Mouse (Mus musculus) frontal cortex, adult (tissue): Measurements from ENCODE around the gene Cfap73.

Source experiments
- ATAC-seq: cut with Nextera tagmentation; 2 replicates; pipeline ENCODE4 v1.9.2; 2017; ENCODE audit warnings: mild to moderate bottlenecking, moderate library complexity, mixed read lengths; ENCODE audit not compliant: low TSS enrichment

Gene Cfap73

DNA sequence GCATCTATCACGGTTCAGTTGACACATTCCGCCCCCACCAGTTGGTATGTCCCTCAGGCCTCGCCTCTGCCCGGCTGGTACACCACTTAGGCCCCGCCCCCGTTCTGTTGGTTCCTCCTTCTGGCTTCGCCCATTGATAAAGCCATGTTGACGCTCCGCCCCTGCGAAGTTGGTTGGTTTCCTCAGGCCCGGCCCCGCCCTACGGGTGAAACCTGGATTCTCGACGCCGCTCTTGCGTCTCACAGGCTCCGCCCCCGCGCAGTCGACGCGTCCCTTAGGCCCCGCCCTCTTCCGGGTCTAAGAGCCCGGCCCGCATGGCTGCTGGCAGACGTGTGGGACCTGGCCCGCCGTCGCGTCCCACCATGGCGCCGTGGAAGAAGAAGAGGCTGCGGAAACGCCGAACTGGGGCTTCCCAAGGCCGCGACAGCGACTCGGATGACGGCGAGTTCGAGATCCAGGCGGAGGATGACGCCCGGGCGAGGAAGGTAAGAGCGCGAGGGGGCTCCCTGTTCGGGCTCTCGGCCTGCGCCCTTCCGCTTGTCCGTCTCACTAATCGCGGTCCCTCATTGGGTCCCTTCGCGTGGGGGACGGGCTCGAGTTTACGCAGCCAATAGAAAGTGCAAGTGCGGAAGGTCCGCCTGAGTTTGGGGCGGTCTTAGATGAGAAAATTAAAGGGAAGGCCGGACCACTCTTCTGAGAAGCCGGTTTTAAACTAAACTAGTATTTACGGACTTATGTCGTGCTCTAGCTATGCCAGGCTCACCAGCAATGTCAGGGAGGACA, 21.0 kb downstream of the Cfap73 start:
- peak; percentile 85 for ATAC-seq

DNA sequence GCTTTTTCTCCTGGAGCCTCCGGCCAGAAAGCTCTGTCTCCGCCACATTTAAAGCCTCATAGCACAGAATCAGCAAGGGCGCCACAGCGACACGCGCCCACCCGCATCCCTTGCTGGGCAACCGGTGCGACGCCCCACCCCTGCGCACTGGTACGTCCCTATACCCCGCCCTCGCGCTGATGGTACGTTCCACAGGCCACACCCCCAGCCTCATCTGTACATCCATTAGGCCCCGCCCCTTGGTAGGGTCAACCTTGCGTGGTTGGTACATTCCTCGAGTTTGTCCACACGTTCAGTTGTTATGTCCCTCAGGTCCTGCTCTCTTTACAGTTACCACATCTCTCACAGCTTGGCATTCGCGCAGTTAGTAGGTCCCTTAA, 21.6 kb downstream of the Cfap73 start, which contains the start of the genes Rita1 and Ddx54:
TSS of gene Rita1 (minus strand) at position 148 of the 380 bp plus-strand sequence.
TSS of gene Ddx54 (plus strand) at position 298 of the 380 bp plus-strand sequence.
- ATAC-seq = peak; percentile 70

DNA sequence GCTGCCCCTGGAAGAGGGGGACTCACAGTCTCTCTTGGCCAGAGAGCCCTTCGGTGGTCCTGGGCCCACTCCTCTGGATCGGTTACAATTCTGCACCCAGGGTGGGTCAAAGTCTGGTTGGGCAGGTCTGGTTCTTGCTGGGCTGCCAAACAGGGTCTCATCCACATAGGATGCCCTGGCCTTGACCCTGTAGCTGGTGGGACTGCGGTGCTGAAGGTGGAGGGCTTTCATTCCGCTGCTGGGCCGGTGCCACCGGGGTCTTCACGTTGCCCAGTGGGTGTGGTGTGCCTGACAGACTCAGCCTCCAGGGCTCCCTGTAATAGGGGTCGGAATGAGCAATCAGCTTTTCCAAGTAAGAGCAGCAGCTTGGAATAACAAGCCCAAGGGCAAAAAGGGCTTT, 22.6 kb downstream of the Cfap73 start:
- no peak for ATAC-seq

DNA sequence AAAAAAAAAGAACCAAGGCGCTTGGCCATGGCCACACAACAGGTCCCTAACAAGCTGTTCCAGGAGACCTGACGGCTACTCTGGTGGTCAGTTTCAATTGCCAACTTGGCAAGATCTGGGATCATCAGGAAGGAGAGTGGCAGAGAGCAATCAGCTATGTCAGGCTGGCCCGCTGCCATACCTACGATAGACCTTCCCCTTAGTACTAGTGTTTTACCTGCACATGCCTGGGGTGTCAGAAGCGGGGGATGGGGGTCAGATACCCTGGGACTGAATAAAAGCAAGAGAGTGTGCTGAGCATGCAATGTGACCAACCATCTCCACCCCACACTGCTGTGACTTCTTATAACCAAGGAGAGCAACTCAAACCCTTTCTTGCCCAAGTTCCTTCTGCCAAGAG, 23.1 kb downstream of the Cfap73 start:
- no peak for ATAC-seq

DNA sequence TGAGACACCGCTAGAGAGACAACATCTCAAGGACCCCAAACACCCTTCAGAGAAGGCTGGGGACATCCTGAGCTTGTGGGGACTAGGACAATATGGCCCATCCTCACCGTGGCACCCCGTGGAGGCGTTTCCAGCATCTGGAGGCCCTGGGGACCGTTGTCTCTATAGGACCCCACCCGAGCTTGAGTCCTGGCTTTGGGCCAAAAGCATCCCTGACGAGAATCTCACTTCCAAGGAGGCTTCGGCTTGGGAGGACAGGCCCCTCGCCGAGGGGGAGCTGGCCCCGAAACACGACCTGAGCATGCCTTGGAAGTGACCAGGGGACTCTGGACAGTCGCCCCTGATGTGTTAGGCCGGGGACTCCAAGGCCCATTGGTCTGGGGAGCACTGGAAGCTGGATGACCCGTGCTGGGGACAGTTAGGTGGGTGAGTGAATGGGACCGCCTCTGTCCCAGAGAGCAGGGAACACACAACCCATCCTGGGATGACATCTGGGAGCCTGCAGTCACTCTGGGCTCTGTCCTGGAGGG, 24.7 kb downstream of the Cfap73 start:
- no peak for ATAC-seq

DNA sequence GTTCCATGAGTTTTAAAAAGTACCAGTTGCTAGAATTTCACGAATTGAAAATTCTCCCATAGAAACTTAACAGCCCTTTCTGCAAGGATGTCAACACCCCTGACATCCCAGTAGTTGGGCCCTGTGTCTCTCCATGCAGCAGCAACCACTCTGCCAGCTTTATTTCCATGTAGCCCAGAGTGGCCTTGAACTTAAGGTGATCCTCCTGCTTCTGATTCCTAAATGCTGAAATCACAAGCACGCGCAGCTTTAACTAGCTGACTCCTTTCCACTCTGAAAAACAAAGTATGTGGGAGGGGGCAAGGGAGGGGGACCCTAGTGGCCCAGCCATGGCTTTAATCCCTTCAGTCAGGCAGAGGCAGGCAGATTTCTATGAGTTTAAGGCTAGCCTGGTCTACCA, 26.7 kb downstream of the Cfap73 start:
- ATAC-seq = no peak

DNA sequence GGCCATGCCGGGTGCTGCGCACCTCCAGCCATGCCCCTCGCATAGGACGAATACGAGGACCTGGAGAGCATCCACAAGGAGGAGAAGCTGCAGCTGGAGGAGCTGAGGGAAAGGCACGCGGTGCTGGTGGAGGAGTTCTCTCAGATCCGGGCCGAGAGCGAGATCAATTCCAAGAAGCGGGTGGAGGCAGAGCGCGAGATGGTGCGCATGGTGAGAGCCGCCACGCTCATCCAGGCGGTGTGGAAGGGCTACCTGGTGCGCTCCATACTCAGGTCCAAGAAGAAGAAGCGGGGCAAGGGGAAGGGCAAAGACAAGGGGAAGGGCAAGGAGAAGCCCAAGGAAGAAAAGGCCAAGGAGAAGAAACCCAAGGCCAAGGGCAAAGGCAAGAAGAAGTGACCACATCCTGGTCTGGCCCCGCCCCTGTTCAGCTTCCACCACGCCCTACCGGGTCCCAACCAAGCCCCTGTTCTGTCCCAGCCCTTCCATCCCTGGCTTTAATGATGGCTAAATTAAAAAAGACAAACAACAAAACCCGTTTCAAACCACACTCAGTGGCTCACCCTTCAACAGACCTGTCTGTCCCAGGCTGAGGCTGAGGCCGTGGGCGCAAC, 27.3 kb downstream of the Cfap73 start:
- ATAC-seq = peak; percentile 19; the same call in 1 of the 2 replicates

DNA sequence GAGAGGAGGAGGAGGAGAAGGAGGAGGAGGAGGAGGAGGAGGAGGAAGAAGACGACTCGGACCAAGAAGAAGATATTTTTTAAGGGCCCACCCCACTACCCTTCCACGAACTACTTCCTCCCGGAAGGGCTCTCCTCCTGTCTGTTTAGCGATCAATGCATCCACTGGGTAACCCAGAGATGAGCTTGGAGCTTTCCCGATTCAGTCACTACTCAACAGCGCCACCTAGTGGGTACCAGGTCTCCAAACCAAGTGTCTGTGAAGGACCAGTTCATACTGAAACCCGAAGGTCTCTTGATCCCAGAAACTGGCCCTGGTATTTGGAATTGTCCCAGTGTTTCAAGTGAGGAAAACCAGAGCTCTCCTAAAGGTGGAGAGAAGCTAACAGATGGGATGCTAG, 28.3 kb downstream of the Cfap73 start:
- ATAC-seq = peak; percentile 79

DNA sequence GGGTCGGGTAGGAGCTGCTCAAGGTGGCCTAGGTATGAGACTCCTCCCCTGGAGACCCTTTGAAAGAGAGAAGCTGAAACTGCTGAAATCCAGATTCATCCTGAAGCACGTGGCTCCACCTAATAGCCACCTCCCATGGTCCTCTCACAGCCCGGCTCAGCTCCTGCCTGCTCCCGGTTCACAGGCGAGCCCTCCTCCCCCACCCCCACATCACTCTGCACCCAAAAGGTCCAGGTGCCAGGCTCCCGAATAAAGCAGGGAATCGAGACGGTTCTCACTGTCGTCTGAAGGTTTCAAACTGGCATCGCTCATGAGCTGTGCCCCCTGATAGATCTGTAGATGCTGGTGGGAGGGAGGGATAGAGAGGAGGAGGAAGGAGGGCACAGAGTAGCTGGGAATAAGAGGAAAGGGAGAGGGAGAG, 28.8 kb downstream of the Cfap73 start:
- peak; percentile 25; the same call in 1 of the 2 replicates for ATAC-seq

DNA sequence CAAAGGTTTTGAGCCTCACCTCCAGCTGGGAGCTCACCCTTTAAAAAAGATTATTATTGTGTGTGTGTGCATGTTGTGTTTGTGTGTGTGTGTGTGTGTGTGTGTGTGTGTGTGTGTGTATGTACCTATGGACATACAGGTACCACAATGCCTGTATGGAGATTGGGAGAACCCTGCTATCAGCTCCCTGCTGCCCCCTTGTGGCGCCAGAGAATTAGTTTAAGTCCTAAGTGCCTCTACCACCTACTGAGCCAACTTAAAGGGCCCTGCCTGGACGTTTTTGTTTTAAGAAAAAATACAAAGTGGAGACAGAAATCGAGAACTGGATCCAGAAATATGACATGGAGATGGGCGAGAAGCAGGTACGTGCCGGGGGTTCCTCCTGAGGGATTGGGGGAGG, 29.2 kb downstream of the Cfap73 start:
- peak; percentile 64 for ATAC-seq

DNA sequence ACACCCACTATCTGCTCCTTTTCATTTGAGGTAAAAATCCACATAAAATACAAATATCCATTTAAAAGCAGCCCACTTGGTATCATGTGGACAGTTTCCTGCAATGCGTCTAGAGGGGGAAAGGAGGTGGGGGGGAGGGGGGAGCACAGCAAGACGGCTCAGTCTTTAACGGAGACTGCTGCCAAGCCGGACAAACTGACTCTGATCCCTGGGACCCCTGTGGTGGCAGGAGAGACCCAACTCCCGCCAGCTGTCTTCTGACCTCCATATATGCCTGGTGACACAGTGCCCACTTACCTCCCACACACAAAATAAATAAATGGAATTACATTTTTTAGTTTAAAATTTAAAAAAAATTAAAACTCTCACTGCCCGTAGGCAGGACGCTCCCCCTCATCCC, 30.5 kb downstream of the Cfap73 start:
- no peak for ATAC-seq

DNA sequence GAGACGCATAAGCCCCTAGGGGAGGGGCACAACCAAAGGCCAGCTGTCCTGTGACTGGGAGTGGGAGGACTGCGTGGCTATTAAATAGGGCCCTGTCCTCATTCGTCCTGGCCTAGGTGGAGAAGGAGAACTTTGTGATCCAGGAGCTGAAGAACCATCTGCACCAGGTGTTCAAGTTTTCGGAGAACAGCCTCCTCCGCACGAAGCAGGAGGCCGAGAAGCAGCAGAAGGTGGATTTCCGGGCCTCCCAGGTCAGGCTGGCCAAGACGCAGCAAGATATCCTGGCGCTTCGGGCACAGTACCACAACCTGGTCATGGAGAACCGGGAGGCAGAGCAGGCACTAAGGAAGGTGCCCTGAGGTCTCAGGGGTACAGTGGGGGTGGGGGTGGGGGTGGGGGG, 31.8 kb downstream of the Cfap73 start:
- ATAC-seq = no peak

DNA sequence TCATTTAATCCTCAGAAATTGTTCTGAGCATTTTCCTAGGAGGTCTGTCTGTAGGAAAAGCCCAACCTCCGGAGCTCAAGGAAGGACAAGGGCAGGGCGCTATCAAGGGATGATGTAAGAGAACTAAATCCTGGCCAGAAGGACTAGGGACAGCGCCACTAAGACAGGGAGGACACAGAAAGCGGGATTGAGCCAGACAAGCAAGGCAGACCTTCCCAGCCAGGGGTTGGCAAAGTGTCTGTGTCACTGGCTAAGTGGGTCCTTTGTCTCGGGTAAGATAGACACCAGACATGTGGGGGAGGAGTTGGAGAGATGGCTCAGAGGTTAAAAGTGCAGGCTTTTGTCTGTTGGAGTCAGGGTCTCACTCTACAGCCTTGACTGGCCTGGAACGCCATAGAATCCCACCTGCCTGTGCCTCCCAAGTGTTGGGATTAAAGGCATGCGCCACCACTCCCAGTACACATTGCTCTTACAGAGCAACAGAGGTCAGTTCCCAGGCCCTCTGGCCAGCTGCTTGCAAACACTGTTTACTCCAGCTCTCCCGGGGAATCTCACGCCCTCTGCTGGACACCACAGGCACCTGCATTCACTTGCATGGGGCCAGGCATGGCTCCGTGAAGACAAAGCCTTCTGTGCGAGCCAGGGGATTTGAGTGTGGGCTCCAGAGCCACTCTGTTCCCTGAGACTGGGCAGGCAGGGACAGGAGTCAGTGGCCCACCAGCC, 32.9 kb downstream of the Cfap73 start:
- no peak for ATAC-seq

DNA sequence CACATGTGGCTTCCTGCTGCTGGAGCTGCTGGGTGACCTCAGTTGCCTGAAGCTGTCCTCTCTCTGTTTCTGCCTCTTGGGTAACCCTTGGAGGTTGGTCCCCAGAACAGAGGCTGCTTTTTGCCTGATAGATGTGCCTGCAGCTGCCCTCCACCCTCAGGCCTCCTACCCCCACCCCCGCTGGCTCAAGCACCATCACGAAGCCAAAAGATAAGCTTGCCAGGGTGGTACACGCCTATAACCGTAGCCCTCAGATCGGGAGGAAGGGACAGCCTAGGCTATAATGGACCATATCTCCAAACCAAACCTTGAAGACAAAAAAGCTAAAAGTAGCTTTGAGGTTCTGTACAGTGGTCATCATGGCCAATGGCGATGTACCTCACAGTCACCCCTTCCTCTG, 34.4 kb downstream of the Cfap73 start:
- no peak for ATAC-seq

DNA sequence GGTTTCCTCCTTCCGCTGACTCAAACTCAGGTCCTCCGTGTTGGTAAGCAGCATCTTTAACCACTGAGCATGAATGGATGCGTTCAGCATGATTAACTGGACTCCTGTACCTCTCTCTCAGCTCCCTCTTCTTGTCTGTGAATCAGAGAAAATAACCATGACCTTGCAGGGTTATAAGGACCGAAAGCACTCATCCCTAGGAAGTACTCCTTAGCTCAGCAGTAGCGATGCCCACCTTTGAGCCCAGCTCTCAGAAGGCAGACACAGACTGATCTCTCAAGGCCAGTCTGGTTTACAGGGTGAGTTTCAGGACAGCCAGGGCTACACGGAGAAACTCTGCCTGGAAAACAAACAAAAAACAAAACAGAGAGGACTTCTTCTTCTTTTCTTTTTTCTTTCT, 39.5 kb downstream of the Cfap73 start:
- ATAC-seq = no peak

DNA sequence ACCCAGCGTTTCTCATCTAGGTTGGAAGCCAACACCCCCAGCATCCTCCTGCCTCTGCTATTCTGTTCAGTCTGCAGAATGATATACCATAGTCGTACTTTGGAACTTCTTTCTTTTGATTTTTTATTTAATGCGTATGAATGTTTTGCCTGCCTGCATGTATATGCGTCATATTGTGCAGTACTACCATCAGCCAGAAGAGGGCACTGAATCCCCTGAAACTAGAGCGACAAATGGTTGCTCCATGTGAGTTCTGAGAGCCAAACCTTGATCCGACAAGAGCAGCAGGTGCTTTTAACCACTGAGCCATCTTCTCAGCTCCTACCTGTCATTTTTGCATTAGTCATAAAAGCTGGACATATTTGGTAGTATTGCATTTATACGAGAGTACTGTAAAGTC, 41.9 kb downstream of the Cfap73 start:
- no peak for ATAC-seq

DNA sequence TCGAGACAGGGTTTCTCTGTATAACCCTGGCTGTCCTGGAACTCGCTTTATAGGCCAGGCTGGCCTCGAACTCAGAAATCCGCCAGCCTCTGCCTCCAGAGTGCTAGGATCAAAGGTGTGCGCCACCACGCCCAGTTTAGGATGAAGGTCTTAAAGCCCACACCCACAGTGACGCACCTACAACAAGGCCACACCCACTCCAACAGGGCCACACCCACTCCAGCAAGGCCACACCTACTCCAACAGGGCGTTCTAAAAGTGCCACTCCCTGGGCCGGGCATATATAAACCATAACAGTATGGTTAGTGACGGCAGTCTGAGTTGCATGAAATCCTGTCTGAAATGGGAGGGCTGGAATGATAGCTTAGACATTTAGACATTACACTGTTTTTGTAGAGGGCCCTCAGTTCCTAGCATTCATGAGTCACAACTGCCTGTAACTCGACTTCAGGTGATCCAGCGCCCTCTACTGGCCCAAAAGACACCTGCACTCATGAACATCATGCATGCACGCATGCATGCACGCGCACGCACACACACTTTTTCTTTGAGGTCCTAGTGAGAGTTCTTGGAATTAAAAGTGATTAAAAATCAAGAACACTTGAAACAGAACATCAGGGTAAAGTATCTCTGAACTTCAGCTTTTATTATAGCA, 43.6 kb downstream of the Cfap73 start:
- no peak for ATAC-seq

DNA sequence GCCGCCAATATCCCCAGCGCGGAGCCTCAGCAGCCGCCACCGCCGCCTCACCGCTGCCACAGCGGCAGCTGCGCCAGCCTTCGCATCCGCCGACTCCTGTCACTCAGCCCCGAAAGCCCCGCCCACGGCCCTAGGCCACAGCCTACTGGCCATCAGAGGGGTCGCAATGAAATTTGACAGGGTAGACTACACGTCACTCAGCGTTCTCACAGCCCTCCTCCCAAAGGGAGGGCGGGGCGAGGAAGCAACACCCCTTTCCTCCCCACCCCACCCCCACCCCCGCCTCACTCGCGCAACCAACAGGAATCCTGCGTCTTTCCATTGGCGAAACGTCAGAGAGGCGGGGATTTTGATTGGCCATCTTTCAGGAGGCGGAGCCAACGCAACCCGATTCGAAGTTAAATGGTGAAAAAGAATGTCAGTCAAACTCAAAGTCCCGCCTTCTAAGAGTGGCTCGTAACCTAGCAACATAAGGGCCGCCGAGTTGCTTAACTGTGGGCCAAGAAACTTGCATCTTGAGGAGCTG, 45.4 kb downstream of the Cfap73 start, which contains the start of the genes Tpcn1 and Iqcd:
TSS of gene Tpcn1 (minus strand) at position 105 of the 526 bp plus-strand sequence.
TSS of gene Iqcd (plus strand) at position 448 of the 526 bp plus-strand sequence.
- ATAC-seq = peak; percentile 94

DNA sequence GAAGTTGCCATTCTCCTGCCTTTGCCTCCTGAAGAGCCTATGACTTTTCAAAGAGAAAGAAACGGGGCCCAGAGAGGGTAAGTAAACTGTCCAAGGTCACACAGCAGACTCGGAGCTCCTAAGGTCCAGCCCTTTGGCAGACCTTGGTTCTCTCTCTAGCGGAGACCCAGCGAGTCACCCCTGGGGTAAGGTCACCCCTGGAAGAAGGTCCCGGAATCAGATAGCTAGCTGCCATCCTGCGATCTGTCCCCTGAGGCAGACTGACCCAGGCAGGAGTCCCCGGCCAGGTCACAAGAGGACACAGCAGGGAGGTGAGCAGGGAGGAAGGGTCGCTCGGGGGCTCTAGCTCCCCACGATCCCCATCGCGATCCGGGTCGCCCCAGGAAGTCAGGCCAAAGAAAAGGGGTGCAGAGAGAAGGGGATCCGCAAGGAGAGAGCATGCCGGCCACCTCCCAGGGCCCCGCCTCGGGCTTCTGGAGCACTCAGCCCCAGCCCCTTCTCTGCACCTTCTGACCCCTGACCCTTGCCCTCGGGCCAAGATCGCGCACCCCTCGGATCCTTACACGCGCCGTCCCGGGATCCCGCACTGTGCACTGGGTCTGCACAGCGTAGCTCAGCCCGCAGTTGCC, 46.0 kb downstream of the Cfap73 start:
- no peak for ATAC-seq

DNA sequence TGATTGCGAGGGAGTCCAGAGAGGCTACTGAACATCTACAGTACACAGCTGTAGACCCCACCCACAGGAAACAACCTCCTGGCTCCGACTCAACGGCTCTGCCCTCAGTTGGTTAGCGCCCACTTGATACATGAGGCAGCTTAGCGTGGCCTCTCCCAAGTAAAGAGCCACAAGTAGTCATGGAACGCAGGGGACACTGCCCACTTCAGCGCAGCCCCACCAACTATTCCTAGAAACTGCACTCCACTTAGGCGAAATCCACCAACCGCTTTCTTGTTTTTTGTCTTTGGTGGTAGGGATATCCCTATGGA, 46.5 kb downstream of the Cfap73 start:
- ATAC-seq = no peak
